Mouse (Mus musculus): ENCODE data around the gene Bmp2k.
"Not testable (repeated sequence)": the region's sequence is repeated elsewhere in the genome, so short reads cannot be mapped to it uniquely, and the experiment has no call there.

The Bmp2k gene

GRCm38 (mm10) chr5:97002937-97003336 lies 5.4 kb downstream of the Bmp2k start:
- no peak for DNase-seq

GRCm38 (mm10) chr5:97004178-97005030 lies 6.9 kb downstream of the Bmp2k start:
- peak; percentile 31 to 32 for DNase-seq

GRCm38 (mm10) chr5:97005891-97006290 lies 8.4 kb downstream of the Bmp2k start:
- DNase-seq: no peak

- no peak for DNase-seq
Measured at GRCm38 (mm10) chr5:97006929-97007328, 9.4 kb downstream of the Bmp2k start.

GRCm38 (mm10) chr5:97007496-97007895 lies 10.0 kb downstream of the Bmp2k start:
- DNase-seq: no peak

GRCm38 (mm10) chr5:97009140-97009539 lies 11.7 kb downstream of the Bmp2k start:
- not testable (repeated sequence) for DNase-seq

- DNase-seq: no peak
Measured at GRCm38 (mm10) chr5:97009601-97010335, 12.3 kb downstream of the Bmp2k start.

GRCm38 (mm10) chr5:97015781-97016508 lies 18.5 kb downstream of the Bmp2k start:
- no peak for DNase-seq

GRCm38 (mm10) chr5:97016842-97017577 lies 19.5 kb downstream of the Bmp2k start:
- DNase-seq: no peak

GRCm38 (mm10) chr5:97022305-97023278 lies 25.1 kb downstream of the Bmp2k start:
- DNase-seq: no peak

GRCm38 (mm10) chr5:97024834-97025233 lies 27.3 kb downstream of the Bmp2k start:
- DNase-seq: no peak

GRCm38 (mm10) chr5:97025650-97026049 lies 28.2 kb downstream of the Bmp2k start:
- DNase-seq: no peak

GRCm38 (mm10) chr5:97028004-97028403 lies 30.5 kb downstream of the Bmp2k start:
- no peak for DNase-seq

GRCm38 (mm10) chr5:97028840-97029239 lies 31.4 kb downstream of the Bmp2k start:
- DNase-seq: not testable (repeated sequence)

GRCm38 (mm10) chr5:97031771-97032170 lies 34.3 kb downstream of the Bmp2k start:
- DNase-seq: no peak

- no peak for DNase-seq
Measured at GRCm38 (mm10) chr5:97045260-97045659, 47.8 kb downstream of the Bmp2k start.

- DNase-seq: no peak
Measured at GRCm38 (mm10) chr5:97046680-97047079, 49.2 kb downstream of the Bmp2k start.

GRCm38 (mm10) chr5:97048905-97049304 lies 51.4 kb downstream of the Bmp2k start:
- no peak for DNase-seq

GRCm38 (mm10) chr5:97054166-97054565 lies 56.7 kb downstream of the Bmp2k start:
- no peak for DNase-seq

GRCm38 (mm10) chr5:97054801-97055200 lies 57.3 kb downstream of the Bmp2k start:
- DNase-seq: no peak

- peak in 1 of 2 experiments; percentile 36 for DNase-seq
Measured at GRCm38 (mm10) chr5:97055511-97056068, 58.1 kb downstream of the Bmp2k start.
